Mouse (Mus musculus): ENCODE measurements around the gene Txndc17. TPM values are rescaled to one million over a fixed set of nuclear protein-coding genes. Genes with fewer than 3 reads are reported as not detected.
A peak's percentile ranks its signal among the peaks of the same experiment; 100 is the strongest.
"Not testable (repeated sequence)": the region's sequence is repeated elsewhere in the genome, so short reads cannot be mapped to it uniquely, and the experiment has no call there.

The Txndc17 gene
- 152 and 160 TPM in 2 replicates for polyA plus RNA-seq (2015; fragmentation: Nextera tagmentation; extraction: Ambion mirVana)

GRCm38 (mm10) chr11:72207204-72207833, at the start of gene Txndc17, which contains the start of gene 4933427D14Rik:
Txndc17 (plus strand) TSS chr11:72207547.
4933427D14Rik (minus strand) TSS chr11:72207459.
- peak; percentile 93 for ATAC-seq
- no peaks in the 10 kb centered on the region for H3K27me3 ChIP-seq

GRCm38 (mm10) chr11:72163198-72163597, 44.1 kb upstream of the Txndc17 start:
- Histone ChIP-seq H3K36me3 (peaks cover 84% of the 10 kb centered on the region), H3K9me3 (no peaks in the 10 kb centered on the region), H3K9ac (replicated peaks) (no peak overlapping the region), H3K4me2 (replicated peaks) (no peak overlapping the region), H3K27me3 (no peaks in the 10 kb centered on the region), H3K4me3 (replicated peaks) (no peak overlapping the region), H3K4me1 (replicated peaks) (no peaks in the 10 kb centered on the region), H3K27ac (no peak overlapping the region)
- no peak for ATAC-seq
- WGBS = 87% methylated on average over 2 of the region's 2 CpGs

More at GRCm38 (mm10) chr11:72207204-72207833, at the start of gene Txndc17, which contains the start of gene 4933427D14Rik:
- peak within 1 kb of the TSS; percentile 82 for H3K27ac ChIP-seq
- H3K4me1 ChIP-seq (replicated peaks) = peaks cover 41% of the 10 kb centered on the region
- H3K36me3 ChIP-seq = peaks cover 25% of the 10 kb centered on the region
- H3K9me3 ChIP-seq = no peaks in the 10 kb centered on the region
- peak within 1 kb of the TSS; percentile 94 for H3K9ac ChIP-seq (replicated peaks)
- peak within 1 kb of the TSS; percentile 92 for H3K4me2 ChIP-seq (replicated peaks)
- peak within 1 kb of the TSS; percentile 93 for H3K4me3 ChIP-seq (replicated peaks)
- under 1% methylated on average over 42 of the region's 42 CpGs for WGBS

GRCm38 (mm10) chr11:72169871-72170270, 37.5 kb upstream of the Txndc17 start:
- no peak for ATAC-seq
- Histone ChIP-seq H3K4me1 (replicated peaks) (no peaks in the 10 kb centered on the region), H3K9ac (replicated peaks) (no peak overlapping the region), H3K4me3 (replicated peaks) (no peak overlapping the region), H3K9me3 (no peaks in the 10 kb centered on the region), H3K36me3 (peaks cover 81% of the 10 kb centered on the region), H3K4me2 (replicated peaks) (no peak overlapping the region), H3K27me3 (no peaks in the 10 kb centered on the region), H3K27ac (no peak overlapping the region)
- 79% methylated on average over 4 of the region's 4 CpGs for WGBS

GRCm38 (mm10) chr11:72171906-72172305, 35.4 kb upstream of the Txndc17 start:
- H3K36me3 ChIP-seq = peaks cover 78% of the 10 kb centered on the region
- H3K4me1 ChIP-seq (replicated peaks); H3K9me3 ChIP-seq; H3K27me3 ChIP-seq; H3K4me3 ChIP-seq (replicated peaks); ATAC-seq; H3K27ac ChIP-seq; H3K4me2 ChIP-seq (replicated peaks); H3K9ac ChIP-seq (replicated peaks): not testable (repeated sequence)
- WGBS = 84% methylated on average over 4 of the region's 4 CpGs

- no peak overlapping the region for H3K4me2 ChIP-seq (replicated peaks)
- no peak overlapping the region for H3K27ac ChIP-seq
- no peaks in the 10 kb centered on the region for H3K9me3 ChIP-seq
- no peak overlapping the region for H3K9ac ChIP-seq (replicated peaks)
- no peak overlapping the region for H3K4me3 ChIP-seq (replicated peaks)
- H3K36me3 ChIP-seq = peaks cover 76% of the 10 kb centered on the region
- no peaks in the 10 kb centered on the region for H3K27me3 ChIP-seq
- peaks cover 9% of the 10 kb centered on the region for H3K4me1 ChIP-seq (replicated peaks)
- no peak for ATAC-seq
- whole genome bisulfite sequencing = 86% methylated on average over 5 of the region's 5 CpGs
These were observed 33.8 kb upstream of the Txndc17 start for GRCm38 (mm10) chr11:72173506-72173905.

GRCm38 (mm10) chr11:72174721-72175120, 32.6 kb upstream of the Txndc17 start:
- 93% methylated on average over 6 of the region's 6 CpGs for WGBS
- no peak overlapping the region for H3K27ac ChIP-seq
- ATAC-seq = no peak
- no peaks in the 10 kb centered on the region for H3K9me3 ChIP-seq
- no peaks in the 10 kb centered on the region for H3K27me3 ChIP-seq
- H3K9ac ChIP-seq (replicated peaks) = no peak overlapping the region
- H3K4me3 ChIP-seq (replicated peaks) = no peak overlapping the region
- peaks cover 9% of the 10 kb centered on the region for H3K4me1 ChIP-seq (replicated peaks)
- H3K4me2 ChIP-seq (replicated peaks) = no peak overlapping the region
- H3K36me3 ChIP-seq = peaks cover 74% of the 10 kb centered on the region

GRCm38 (mm10) chr11:72175966-72176365, 31.4 kb upstream of the Txndc17 start:
- 81% methylated on average over 5 of the region's 5 CpGs for WGBS
- Histone ChIP-seq H3K27me3 (no peaks in the 10 kb centered on the region), H3K4me3 (replicated peaks) (no peak overlapping the region), H3K27ac (no peak overlapping the region), H3K36me3 (peaks cover 74% of the 10 kb centered on the region), H3K4me1 (replicated peaks) (peaks cover 9% of the 10 kb centered on the region), H3K9me3 (no peaks in the 10 kb centered on the region), H3K9ac (replicated peaks) (0 out of 2 replicates have a peak overlapping the region, but pooled peaks have one; percentile 2), H3K4me2 (replicated peaks) (no peak overlapping the region)
- no peak for ATAC-seq

DNA sequence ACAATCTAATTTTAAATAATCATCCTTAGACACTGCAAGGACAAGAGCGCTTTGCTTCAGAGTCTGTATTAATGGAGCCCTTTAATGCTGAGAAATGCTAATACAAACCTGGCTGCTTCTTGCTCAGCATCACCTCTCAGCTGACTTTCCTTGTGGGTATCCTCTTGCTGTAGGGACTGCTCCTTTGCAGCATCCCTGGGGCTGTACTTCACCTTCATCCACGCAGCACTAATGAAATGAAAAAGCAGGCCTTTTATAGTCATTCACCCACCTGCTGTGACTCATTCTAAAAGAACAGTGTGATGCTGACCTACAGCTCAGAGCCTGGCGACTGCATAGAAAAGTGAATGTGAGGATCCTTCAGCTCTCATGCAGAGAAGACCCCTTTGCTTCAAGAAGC, 30.8 kb upstream of the Txndc17 start:
- peaks cover 78% of the 10 kb centered on the region for H3K36me3 ChIP-seq
- no peak overlapping the region for H3K27ac ChIP-seq
- no peak overlapping the region for H3K9ac ChIP-seq (replicated peaks)
- no peaks in the 10 kb centered on the region for H3K9me3 ChIP-seq
- no peaks in the 10 kb centered on the region for H3K27me3 ChIP-seq
- no peak overlapping the region for H3K4me2 ChIP-seq (replicated peaks)
- WGBS = 26% methylated on average over 3 of the region's 3 CpGs
- peak; percentile 55; the same call in 1 of the 2 replicates for ATAC-seq
- peaks cover 9% of the 10 kb centered on the region for H3K4me1 ChIP-seq (replicated peaks)
- no peak overlapping the region for H3K4me3 ChIP-seq (replicated peaks)

DNA sequence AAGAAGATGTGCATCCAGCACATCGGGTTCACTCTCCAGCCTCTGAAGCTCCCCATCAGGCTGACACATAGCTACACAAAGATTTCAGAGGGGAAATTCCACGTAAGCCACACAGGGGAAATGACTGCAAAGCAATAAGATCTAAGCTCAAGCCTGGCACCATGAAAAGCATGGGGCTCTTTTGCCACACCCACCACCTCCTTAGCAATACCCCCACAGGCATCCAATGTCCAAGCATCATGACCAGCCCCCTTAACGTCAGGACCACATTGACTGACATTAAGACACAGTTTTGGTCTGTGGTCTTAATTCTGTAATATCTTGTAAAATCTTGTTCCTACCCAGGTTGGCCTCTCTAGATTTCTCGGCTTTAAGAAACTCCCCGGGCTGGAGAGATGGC, 26.8 kb upstream of the Txndc17 start:
- no peak for ATAC-seq
- 94% methylated on average over 5 of the region's 5 CpGs for WGBS
- Histone ChIP-seq H3K27ac (no peak overlapping the region), H3K27me3 (no peaks in the 10 kb centered on the region), H3K4me3 (replicated peaks) (no peak overlapping the region), H3K4me2 (replicated peaks) (no peak overlapping the region), H3K9ac (replicated peaks) (no peak overlapping the region), H3K4me1 (replicated peaks) (peaks cover 9% of the 10 kb centered on the region), H3K36me3 (peaks cover 61% of the 10 kb centered on the region), H3K9me3 (no peaks in the 10 kb centered on the region)

GRCm38 (mm10) chr11:72181136-72181535, 26.2 kb upstream of the Txndc17 start:
- Histone ChIP-seq H3K9ac (replicated peaks) (no peak overlapping the region), H3K36me3 (peaks cover 59% of the 10 kb centered on the region), H3K9me3 (no peaks in the 10 kb centered on the region), H3K4me1 (replicated peaks) (peaks cover 9% of the 10 kb centered on the region), H3K4me3 (replicated peaks) (no peak overlapping the region), H3K27me3 (no peaks in the 10 kb centered on the region), H3K4me2 (replicated peaks) (no peak overlapping the region), H3K27ac (no peak overlapping the region)
- ATAC-seq = no peak
- WGBS = 96% methylated on average over 4 of the region's 4 CpGs

GRCm38 (mm10) chr11:72184252-72184651, 23.1 kb upstream of the Txndc17 start:
- no peak for ATAC-seq
- WGBS = 91% methylated on average over 4 of the region's 4 CpGs
- Histone ChIP-seq H3K4me3 (replicated peaks) (no peak overlapping the region), H3K9me3 (no peaks in the 10 kb centered on the region), H3K9ac (replicated peaks) (no peak overlapping the region), H3K4me2 (replicated peaks) (no peak overlapping the region), H3K27ac (no peak overlapping the region), H3K36me3 (peaks cover 60% of the 10 kb centered on the region), H3K4me1 (replicated peaks) (no peaks in the 10 kb centered on the region), H3K27me3 (no peaks in the 10 kb centered on the region)

DNA sequence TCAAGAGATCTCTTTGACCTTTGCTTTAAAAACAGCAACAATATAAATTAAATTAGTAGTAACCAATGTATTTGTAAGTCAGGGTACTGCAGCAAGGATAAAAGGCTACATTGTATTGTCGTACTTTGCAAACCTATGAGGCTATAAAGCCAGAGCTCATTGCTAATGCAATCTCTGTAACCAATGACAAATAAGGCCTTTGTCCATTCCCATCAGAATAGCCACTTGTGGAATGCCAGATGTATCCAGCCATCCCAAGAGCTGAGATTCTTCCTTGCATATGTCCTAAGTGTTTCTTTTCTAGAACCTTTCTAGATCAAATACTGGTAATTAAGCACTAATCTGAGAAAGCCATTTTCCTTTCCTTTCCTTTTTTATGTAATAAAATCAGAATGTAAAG, 16.5 kb upstream of the Txndc17 start:
- no peaks in the 10 kb centered on the region for H3K9me3 ChIP-seq
- H3K9ac ChIP-seq (replicated peaks) = no peak overlapping the region
- no peak overlapping the region for H3K4me3 ChIP-seq (replicated peaks)
- H3K27me3 ChIP-seq = no peaks in the 10 kb centered on the region
- H3K4me1 ChIP-seq (replicated peaks) = no peaks in the 10 kb centered on the region
- H3K36me3 ChIP-seq = peaks cover 60% of the 10 kb centered on the region
- H3K4me2 ChIP-seq (replicated peaks) = no peak overlapping the region
- no peak for ATAC-seq
- H3K27ac ChIP-seq = no peak overlapping the region
- WGBS = 76% methylated on average over 1 of the region's 1 CpGs

DNA sequence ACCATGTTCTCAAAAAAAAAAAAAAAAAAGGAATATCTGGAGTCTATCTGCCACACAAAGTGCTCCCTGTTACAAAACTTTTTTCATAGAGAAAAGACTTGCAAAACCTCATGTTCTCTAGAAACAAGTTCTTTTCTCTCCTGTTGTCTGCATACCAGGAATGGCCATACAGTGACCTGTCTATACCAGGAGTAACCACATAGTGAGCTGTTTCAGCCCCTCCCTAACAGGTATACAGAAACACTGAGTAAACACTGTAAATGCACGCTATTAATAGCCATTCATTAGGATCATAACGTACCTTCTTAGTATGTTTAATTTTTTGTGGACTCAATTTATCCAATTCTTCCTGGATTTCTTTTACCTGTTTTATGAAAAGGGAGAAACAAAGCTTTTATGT, 13.1 kb upstream of the Txndc17 start:
- Histone ChIP-seq H3K4me3 (replicated peaks) (no peak overlapping the region), H3K4me2 (replicated peaks) (no peak overlapping the region), H3K27me3 (no peaks in the 10 kb centered on the region), H3K36me3 (peaks cover 57% of the 10 kb centered on the region), H3K27ac (no peak overlapping the region), H3K9ac (replicated peaks) (no peak overlapping the region), H3K9me3 (no peaks in the 10 kb centered on the region), H3K4me1 (replicated peaks) (peaks cover 2% of the 10 kb centered on the region; the same call in 1 of the 2 replicates)
- no peak for ATAC-seq
- WGBS = 89% methylated on average over 2 of the region's 2 CpGs
